Mouse (Mus musculus) limb, embryonic 12.5 days (tissue): ENCODE results near the gene Shroom3. TPM values are rescaled to one million over a fixed set of nuclear protein-coding genes. Genes with fewer than 3 reads are reported as not detected.
"Not testable (repeated sequence)": the region's sequence is repeated elsewhere in the genome, so short reads cannot be mapped to it uniquely, and the experiment has no call there.

Source experiments
- ATAC-seq: fragments of 200-750 bp; cut with Nextera tagmentation; 2 replicates; pipeline ENCODE4 v1.8.0; 2017; ENCODE audit warnings: low read depth, moderate TSS enrichment; ENCODE audit not compliant: insufficient number of reproducible peaks, insufficient read depth, low FRiP score, low TSS enrichment
- H3K27ac ChIP-seq: fragments of 300-500 bp; sonication (generic); 2 replicates; pipeline ENCODE4 v1.5.1; 2016; ENCODE audit warnings: mild to moderate bottlenecking, moderate library complexity
- H3K27me3 ChIP-seq: fragments of 300-500 bp; sonication (generic); 2 replicates; pipeline ENCODE4 v1.6.1; 2016; ENCODE audit warnings: mild to moderate bottlenecking, moderate library complexity
- H3K36me3 ChIP-seq: fragments of 300-500 bp; sonication (generic); 2 replicates; pipeline ENCODE4 v1.6.1; 2016; ENCODE audit warnings: mild to moderate bottlenecking, moderate library complexity
- H3K4me1 ChIP-seq: fragments of 300-500 bp; sonication (generic); replicated peaks from 2 replicates; pipeline ENCODE4 v1.6.1; 2016
- H3K4me2 ChIP-seq: fragments of 300-500 bp; sonication (generic); 2 replicates; pipeline ENCODE4 v1.6.1; 2016; ENCODE audit warnings: mild to moderate bottlenecking, moderate library complexity
- H3K4me3 ChIP-seq: fragments of 300-500 bp; sonication (generic); replicated peaks from 2 replicates; pipeline ENCODE4 v1.5.1; 2016; ENCODE audit warnings: mild to moderate bottlenecking
- H3K9ac ChIP-seq: fragments of 300-500 bp; sonication (generic); replicated peaks from 2 replicates; pipeline ENCODE4 v1.6.1; 2016; ENCODE audit warnings: mild to moderate bottlenecking, moderate library complexity
- H3K9me3 ChIP-seq: fragments of 300-500 bp; sonication (generic); 2 replicates; pipeline ENCODE4 v1.6.1; 2016; ENCODE audit warnings: mild to moderate bottlenecking, moderate library complexity
- WGBS: fragments of 180-500 bp; shearing (Covaris S2); methylation state at CpG from one replicate; pipeline ENCODE4 v1.1.7; 2016; 5-methylcytosine and 5-hydroxymethylcytosine counted together
- polyA plus RNA-seq: library from polyadenylated mRNA; unstranded; fragments of >200 nt; fragmentation: Nextera tagmentation; extraction: Ambion mirVana; gene quantifications from 2 replicates; pipeline ENCODE4 v1.2.1, GENCODE M21; 2016

The Shroom3 gene
- polyA plus RNA-seq, 1 experiment from 2014 or later: 6.6 TPM

DNA sequence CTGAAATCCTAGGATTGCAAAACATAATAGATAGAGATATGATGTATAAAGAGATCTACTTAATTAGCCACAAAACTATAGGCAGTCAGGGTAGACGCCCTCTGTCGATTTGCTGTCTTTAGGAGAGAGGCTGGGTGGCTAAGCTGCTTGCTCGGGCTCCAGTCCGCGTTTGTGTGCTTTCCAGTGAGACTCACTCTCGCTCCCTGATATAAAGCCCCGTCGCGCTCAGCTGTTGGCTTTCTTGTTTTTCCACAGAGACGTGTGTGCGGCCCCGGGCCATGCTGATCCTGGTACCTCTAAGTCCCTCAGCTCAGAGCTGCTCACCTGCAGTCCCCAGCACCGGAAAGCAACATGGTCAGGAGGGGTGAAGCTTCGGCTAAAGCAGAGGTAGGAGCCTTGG is 236.2 kb downstream of the Shroom3 start:
- Histone ChIP-seq H3K27me3 (no peaks in the 10 kb centered on the region), H3K9me3 (no peaks in the 10 kb centered on the region), H3K27ac (0 out of 2 replicates have a peak overlapping the region, but pooled peaks have one; percentile 17), H3K4me3 (no peak overlapping the region), H3K4me2 (no peak overlapping the region), H3K9ac (no peak overlapping the region), H3K4me1 (peaks cover 30% of the 10 kb centered on the region), H3K36me3 (peaks cover 4% of the 10 kb centered on the region; the same call in 1 of the 2 replicates)
- 72% methylated on average over 14 of the region's 14 CpGs for WGBS
- ATAC-seq: no peak

DNA sequence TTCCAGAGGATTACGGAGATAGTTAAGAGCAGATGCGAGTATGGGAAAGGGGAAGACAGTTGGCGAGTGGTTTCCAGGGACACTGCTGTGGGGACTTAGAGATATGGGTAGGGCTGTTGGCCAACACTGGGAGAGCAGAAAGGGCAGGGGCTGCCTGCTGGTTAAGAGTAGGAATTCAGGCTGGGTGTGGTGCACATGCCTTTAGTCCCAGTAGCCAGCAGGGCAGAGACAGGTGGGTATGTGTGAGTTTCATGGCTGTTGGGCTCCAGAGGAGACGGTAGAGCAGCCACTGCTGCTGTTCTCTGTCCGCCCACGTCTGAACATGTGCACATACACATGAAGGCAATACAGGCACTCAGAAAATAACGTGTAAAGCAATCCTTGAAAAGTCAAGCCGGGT is 237.7 kb downstream of the Shroom3 start:
- H3K9me3 ChIP-seq: no peaks in the 10 kb centered on the region
- H3K4me3 ChIP-seq: no peak overlapping the region
- H3K27me3 ChIP-seq: no peaks in the 10 kb centered on the region
- no peak for ATAC-seq
- peaks cover 4% of the 10 kb centered on the region; the same call in 1 of the 2 replicates for H3K36me3 ChIP-seq
- H3K27ac ChIP-seq: no peak overlapping the region
- WGBS: 89% methylated on average over 8 of the region's 8 CpGs
- H3K9ac ChIP-seq: no peak overlapping the region
- peaks cover 28% of the 10 kb centered on the region for H3K4me1 ChIP-seq
- H3K4me2 ChIP-seq: no peak overlapping the region

DNA sequence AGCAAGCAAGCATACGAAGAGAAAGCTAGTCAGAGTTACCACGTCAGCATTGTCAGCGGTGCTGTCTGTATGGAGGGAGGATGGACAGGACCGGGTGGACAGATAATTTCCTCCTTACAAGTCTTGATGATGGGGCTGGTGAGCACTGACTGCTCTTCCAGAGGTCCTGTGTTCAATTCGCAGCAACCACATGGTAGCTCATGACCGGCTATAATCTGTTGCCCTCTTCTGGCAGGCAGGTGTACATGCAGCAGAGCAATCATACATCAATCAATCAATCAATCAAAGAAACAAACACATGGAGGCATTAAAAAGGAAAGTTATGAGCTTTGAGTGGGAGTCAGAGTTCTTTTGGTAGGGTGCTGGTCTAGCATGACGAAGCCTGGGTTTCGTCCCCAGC is 238.5 kb downstream of the Shroom3 start:
- Histone ChIP-seq H3K4me2 (no peak overlapping the region), H3K9me3 (no peaks in the 10 kb centered on the region), H3K9ac (no peak overlapping the region), H3K27me3 (no peaks in the 10 kb centered on the region), H3K36me3 (peaks cover 4% of the 10 kb centered on the region; the same call in 1 of the 2 replicates), H3K4me1 (peaks cover 22% of the 10 kb centered on the region), H3K4me3 (no peak overlapping the region), H3K27ac (no peak overlapping the region)
- ATAC-seq: no peak
- WGBS: 79% methylated on average over 8 of the region's 8 CpGs

DNA sequence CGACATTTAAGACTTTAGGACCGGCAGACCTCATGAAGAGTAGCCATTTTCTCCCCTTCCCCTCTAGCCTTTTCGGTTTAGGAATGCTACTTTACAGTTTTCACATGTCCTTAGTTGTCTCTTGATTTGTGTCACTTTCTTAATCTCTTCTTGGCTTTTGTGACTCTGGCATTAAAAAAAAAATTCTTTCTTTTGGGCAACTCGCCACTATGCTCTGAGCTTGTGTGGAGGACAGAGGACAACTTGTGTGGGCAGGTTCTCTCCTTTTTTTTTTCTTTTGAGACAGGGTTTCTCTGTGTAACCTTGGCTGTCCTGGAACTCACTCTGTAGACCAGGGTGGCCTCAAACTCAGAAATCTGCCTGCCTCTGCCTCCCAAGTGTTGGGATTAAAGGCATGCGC is 239.7 kb downstream of the Shroom3 start:
- peaks cover 20% of the 10 kb centered on the region for H3K4me1 ChIP-seq
- not testable (repeated sequence) for ATAC-seq
- WGBS: 87% methylated on average over 5 of the region's 5 CpGs

DNA sequence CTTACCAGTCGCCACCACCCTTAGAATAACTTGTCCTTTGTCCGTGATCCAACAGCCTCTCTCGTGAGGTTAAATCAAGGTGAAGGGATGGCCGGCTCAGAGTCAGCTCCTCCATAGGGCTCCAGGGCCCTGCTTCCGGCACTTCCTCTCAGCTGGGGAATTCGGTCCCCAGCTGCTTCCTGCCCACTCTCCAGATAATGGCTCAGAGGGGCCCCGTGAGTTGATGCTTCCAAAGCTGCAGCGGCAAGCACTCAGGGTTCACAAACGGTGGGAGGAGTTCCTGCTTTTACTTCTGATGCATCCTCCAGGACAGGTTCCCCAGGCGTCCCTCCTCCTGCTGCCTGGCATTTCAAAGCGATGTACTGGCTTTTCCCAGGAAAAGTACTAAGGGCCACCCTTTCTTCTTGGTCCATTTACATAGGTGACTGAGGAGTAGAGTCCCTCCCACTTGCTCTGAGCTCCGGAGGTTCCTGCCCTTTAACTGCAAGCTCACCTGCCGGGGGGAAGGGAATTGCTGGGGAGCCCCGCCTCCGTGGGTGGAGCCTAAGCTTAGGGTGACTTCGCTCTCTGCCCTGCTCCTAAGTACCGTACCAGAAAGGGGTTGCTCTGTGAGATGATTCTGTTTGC is 241.7 kb downstream of the Shroom3 start:
- Histone ChIP-seq H3K4me1 (peaks cover 12% of the 10 kb centered on the region), H3K36me3 (peaks cover 4% of the 10 kb centered on the region; the same call in 1 of the 2 replicates), H3K9me3 (no peaks in the 10 kb centered on the region), H3K4me2 (peak overlapping the region; percentile 46), H3K27me3 (no peaks in the 10 kb centered on the region), H3K27ac (no peak overlapping the region), H3K4me3 (peak overlapping the region; percentile 20; the same call in 1 of the 2 replicates), H3K9ac (no peak overlapping the region)
- ATAC-seq: peak; percentile 69
- WGBS: 5% methylated on average over 17 of the region's 17 CpGs

More for the DNA sequence above, 239.7 kb downstream of the Shroom3 start:
- not testable (repeated sequence) for H3K4me2 ChIP-seq, H3K36me3 ChIP-seq, H3K9ac ChIP-seq, H3K27me3 ChIP-seq, H3K27ac ChIP-seq, H3K9me3 ChIP-seq, H3K4me3 ChIP-seq

DNA sequence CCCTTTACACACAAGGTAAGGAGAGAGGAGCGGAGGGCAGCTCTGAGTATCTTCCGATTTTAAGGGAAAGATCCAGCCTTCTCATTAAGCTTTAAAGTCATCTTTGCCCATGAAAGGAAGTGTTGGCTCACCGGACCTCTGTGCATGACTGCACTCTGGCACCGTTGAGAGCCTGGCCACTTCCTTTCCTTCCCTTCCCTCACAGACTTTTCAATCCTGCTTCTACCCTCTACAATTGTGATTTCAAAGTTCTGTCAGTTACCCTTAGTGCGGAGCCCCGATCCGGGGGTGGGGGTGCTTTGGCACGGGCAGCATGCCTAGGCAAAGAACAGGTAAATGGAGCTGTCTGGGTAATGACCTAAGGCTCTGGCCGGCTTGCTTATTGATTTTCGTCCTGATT is 244.4 kb downstream of the Shroom3 start:
- no peaks in the 10 kb centered on the region for H3K27me3 ChIP-seq
- no peaks in the 10 kb centered on the region for H3K36me3 ChIP-seq
- no peak overlapping the region for H3K9ac ChIP-seq
- H3K4me3 ChIP-seq: no peak overlapping the region
- peaks cover 36% of the 10 kb centered on the region for H3K4me1 ChIP-seq
- no peak overlapping the region for H3K27ac ChIP-seq
- H3K4me2 ChIP-seq: no peak overlapping the region
- ATAC-seq: no peak
- 85% methylated on average over 10 of the region's 10 CpGs for WGBS
- H3K9me3 ChIP-seq: no peaks in the 10 kb centered on the region

DNA sequence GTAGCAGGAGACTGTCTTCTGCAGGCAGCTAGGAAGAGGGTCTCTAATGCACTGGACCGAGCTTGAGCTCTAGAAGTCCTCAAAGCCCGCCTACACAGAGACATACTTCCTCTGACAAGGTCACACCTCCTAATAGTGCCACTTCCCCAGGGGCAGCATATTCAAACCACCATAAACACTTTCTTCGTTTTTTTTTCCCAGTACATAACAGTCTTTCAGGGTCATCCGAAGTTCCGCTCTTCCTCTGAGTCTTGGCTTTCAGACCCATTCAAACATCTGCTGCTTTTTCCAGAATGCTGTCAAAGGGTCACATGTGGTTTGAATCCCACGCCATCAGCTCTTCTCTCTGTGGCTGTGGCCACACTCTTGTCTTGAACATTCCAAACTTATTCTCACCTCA is 247.3 kb downstream of the Shroom3 start:
- H3K27ac ChIP-seq: no peak overlapping the region
- ATAC-seq: no peak
- H3K36me3 ChIP-seq: peaks cover 4% of the 10 kb centered on the region; the same call in 1 of the 2 replicates
- H3K4me2 ChIP-seq: no peak overlapping the region
- no peaks in the 10 kb centered on the region for H3K9me3 ChIP-seq
- peaks cover 28% of the 10 kb centered on the region for H3K4me1 ChIP-seq
- no peak overlapping the region for H3K9ac ChIP-seq
- H3K27me3 ChIP-seq: no peaks in the 10 kb centered on the region
- 47% methylated on average over 6 of the region's 6 CpGs for WGBS
- H3K4me3 ChIP-seq: no peak overlapping the region

DNA sequence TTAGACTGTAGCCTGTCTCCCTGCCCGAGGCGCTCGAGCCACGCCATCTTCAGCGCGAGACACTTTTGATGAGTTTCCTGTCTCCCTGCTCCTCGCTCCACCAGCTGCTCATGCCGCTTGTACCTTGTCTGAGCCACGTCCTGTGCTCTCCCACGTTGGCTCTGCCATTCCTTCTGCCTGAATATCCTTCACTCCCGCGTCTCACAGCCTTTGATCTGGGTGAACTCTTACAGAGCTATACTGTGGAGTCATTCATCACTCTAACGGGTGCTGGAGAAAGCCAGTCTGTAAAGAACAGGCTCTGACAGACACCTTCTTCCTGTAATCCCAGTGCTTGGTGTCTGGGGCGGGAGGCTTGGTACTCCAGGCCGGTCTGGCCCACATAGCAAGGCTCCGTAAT is 248.1 kb downstream of the Shroom3 start:
- ATAC-seq: no peak; the same call in 1 of the 2 replicates
- peaks cover 28% of the 10 kb centered on the region for H3K4me1 ChIP-seq
- H3K27ac ChIP-seq: peak overlapping the region; percentile 12; the same call in 1 of the 2 replicates
- H3K4me3 ChIP-seq: no peak overlapping the region
- no peaks in the 10 kb centered on the region for H3K27me3 ChIP-seq
- peaks cover 4% of the 10 kb centered on the region; the same call in 1 of the 2 replicates for H3K36me3 ChIP-seq
- H3K9me3 ChIP-seq: no peaks in the 10 kb centered on the region
- 34% methylated on average over 16 of the region's 16 CpGs for WGBS
- no peak overlapping the region for H3K9ac ChIP-seq
- H3K4me2 ChIP-seq: no peak overlapping the region

DNA sequence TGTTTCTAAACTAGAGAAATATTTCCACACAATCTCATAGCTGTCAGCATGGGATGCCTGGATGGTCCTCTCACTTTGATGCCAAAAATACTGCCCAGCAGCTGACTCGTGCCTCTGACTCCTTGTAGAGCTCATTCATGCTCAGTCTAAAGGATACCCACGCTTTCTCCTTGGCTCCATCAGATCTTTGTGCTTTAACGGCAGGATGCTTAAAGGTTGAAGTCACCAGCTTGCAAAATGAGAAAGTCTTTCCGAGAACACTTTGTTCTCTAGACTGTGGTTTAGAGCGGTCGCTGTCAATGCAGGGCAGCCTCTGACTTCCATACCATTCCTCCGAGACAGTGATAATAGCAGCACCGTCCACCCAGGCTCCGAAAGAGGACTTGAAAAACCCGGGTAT is 249.8 kb downstream of the Shroom3 start:
- H3K4me3 ChIP-seq: no peak overlapping the region
- peaks cover 28% of the 10 kb centered on the region for H3K4me1 ChIP-seq
- H3K27ac ChIP-seq: no peak overlapping the region
- no peaks in the 10 kb centered on the region for H3K27me3 ChIP-seq
- 83% methylated on average over 10 of the region's 10 CpGs for WGBS
- H3K9me3 ChIP-seq: no peaks in the 10 kb centered on the region
- H3K36me3 ChIP-seq: peaks cover 4% of the 10 kb centered on the region; the same call in 1 of the 2 replicates
- ATAC-seq: no peak
- H3K9ac ChIP-seq: no peak overlapping the region
- no peak overlapping the region for H3K4me2 ChIP-seq

DNA sequence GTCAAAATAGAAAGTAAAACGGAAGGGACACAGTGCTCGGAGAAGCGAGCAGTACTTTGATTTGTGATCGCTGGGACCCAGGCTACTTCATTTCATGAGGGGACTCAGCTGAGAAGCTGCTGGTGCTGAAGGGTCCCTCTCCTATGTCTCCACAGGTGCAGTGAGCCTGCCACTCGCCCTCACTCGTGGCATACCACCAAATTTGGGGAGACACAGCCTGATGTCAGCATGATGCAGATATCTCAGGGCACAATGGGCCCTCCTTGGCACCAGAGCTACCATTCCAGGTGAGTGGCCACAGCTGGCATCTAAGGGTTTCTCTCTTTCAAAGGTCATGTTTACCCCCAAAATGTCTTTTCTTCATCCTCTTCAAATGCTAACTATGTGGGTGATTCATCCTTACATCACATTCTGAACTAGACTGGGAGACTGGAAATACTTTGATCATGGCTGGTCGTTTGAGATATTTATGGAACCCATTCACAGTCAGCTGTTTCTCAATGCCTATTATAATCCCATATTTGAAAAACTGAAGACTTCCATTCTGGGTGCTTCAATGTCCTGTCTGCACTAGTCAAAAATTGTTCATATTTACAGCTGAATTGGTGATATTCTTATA is 250.5 kb downstream of the Shroom3 start:
- H3K27ac ChIP-seq: no peak overlapping the region
- no peaks in the 10 kb centered on the region for H3K9me3 ChIP-seq
- ATAC-seq: no peak
- no peak overlapping the region for H3K4me3 ChIP-seq
- no peak overlapping the region for H3K4me2 ChIP-seq
- WGBS: 88% methylated on average over 7 of the region's 7 CpGs
- peaks cover 4% of the 10 kb centered on the region; the same call in 1 of the 2 replicates for H3K36me3 ChIP-seq
- H3K9ac ChIP-seq: no peak overlapping the region
- no peaks in the 10 kb centered on the region for H3K27me3 ChIP-seq
- H3K4me1 ChIP-seq: peaks cover 28% of the 10 kb centered on the region

DNA sequence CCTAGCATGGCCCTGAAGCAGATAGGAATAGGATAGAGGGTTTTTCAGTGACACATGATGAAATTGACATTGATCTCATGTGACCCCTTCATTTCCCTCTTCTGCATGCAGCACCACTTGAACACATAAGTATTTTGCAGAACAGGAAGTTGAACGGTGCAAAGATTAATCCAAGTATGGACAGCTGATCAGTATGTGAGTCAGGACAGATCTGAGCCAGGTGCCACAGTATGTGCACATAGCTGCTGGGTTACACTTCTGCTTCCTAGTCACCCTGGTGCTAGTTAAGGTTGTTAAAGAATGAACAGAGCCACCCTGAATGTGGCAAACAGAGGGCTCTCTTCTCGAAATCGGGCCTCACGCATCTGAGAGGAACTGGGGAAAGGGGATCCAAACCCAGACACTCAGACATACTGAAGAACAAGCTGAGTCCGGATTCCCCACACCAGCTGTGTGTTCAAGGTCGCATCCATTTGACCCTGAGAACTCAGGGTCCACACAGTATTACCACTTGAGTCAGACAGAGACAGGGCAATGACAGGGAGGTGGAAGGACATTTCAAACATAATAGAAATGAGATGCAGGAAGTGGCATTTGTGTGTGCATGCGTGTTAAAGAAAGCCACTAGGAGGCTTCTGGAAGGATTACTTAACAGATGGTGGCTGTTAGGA is 251.2 kb downstream of the Shroom3 start:
- Histone ChIP-seq H3K4me2 (no peak overlapping the region), H3K4me3 (no peak overlapping the region), H3K27ac (no peak overlapping the region), H3K4me1 (peaks cover 28% of the 10 kb centered on the region), H3K36me3 (peaks cover 4% of the 10 kb centered on the region; the same call in 1 of the 2 replicates), H3K9me3 (no peaks in the 10 kb centered on the region), H3K9ac (no peak overlapping the region), H3K27me3 (no peaks in the 10 kb centered on the region)
- ATAC-seq: no peak
- WGBS: 83% methylated on average over 7 of the region's 7 CpGs
